Mouse (Mus musculus) right cerebral cortex, postnatal 25 days (tissue): Measurements from ENCODE around the gene Gm20388.

ENCODE experiments used
- DNase-seq: peaks from one replicate; pipeline ENCODE4 v3.0.0; 2022

Gm20388 gene

GRCm38 (mm10) chr8:121477851-121478547 is 1567.4 kb downstream of the Gm20388 start:
- no peak for DNase-seq

GRCm38 (mm10) chr8:121479144-121479543 is 1568.5 kb downstream of the Gm20388 start:
- no peak for DNase-seq

DNA sequence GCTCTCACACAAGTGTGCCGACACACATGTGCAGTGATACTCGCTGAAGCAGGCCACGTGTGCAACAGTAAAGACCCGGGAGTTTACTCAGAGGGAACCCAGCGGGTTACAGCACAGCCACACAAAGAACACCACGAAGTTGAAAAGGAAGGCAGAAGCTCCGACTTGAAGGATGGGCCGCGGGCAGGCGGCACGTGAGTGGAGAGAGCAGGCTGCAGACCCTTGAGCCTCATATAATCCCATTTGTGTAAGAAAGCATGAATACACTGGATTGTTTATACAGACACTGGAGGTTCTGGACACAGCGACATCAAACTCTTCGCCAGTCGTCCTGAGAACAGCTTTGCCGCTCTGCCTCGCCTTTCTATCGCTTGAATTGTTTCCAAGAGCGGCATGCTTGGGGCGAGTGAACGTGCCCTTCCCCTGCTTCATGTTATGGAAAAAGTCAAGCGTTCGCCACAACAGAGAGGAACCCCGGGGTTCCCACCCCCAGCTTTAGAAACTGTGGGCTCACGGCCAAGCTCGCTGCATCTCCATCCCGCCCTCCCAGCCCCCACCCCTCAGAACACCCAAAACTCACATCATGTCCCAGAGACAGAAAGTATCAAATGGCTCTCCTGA is 1569.9 kb downstream of the Gm20388 start:
- DNase-seq = no peak

- no peak for DNase-seq
Observed at GRCm38 (mm10) chr8:121484072-121484782, 1573.6 kb downstream of the Gm20388 start.

DNA sequence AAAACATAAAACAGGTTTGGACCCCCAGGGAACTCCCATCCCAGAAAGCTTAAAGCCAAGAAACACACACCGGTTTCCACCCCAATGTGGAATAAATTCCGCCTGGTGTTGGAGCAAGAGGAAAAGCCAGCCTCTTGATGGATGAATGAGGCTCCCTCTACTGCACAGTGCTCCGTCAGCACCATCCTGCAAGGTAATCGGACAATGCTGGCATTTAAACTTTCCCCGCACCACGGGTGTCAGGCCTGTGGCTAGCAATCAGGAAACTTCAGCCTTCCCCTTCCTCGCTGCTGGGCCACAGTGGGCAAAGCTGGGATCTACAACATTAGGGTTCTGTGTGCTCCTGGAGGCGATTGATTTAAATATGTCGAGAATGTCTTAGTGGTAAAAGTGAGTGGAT is 1581.0 kb downstream of the Gm20388 start:
- no peak for DNase-seq

DNA sequence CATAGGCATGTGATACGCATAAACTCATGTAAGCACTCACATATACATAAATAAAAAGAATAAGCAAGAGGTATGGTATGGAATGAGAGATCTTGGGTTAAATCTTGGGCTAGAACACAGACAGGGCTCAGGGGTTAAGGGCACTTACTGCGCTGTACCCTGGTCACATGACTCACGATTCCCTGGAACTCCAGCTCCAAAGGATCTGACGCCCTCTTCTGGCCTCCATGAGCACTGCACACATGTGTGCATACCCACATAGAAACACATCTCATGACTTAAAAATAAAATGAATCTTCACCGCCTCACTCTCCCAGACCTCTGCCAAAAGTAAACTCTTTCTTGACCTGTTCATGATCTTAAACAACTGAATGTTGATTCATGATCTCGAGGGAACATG is 1587.0 kb downstream of the Gm20388 start:
- no peak for DNase-seq

DNA sequence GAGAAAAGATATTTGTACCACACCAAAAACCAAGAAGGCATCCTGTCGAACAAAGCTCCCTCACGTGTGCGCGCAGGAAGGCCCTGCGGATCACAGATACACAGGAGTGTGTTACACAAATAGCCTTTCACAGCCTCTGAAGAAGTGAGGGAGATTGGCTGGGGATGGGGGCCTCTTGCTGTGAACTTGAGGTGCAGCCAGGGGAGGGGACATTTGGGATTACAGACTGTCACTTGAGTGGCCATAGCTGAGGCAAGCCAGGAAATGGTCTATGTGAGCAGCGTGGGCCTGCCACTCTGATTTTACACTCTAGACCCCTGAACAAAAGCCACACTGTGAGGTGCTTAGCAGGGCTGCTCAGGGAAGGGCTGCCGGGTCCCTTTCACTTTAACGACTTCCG is 1601.1 kb downstream of the Gm20388 start:
- no peak for DNase-seq

- DNase-seq = peak; percentile 57
Observed at GRCm38 (mm10) chr8:121513429-121513828, 1602.8 kb downstream of the Gm20388 start.

DNA sequence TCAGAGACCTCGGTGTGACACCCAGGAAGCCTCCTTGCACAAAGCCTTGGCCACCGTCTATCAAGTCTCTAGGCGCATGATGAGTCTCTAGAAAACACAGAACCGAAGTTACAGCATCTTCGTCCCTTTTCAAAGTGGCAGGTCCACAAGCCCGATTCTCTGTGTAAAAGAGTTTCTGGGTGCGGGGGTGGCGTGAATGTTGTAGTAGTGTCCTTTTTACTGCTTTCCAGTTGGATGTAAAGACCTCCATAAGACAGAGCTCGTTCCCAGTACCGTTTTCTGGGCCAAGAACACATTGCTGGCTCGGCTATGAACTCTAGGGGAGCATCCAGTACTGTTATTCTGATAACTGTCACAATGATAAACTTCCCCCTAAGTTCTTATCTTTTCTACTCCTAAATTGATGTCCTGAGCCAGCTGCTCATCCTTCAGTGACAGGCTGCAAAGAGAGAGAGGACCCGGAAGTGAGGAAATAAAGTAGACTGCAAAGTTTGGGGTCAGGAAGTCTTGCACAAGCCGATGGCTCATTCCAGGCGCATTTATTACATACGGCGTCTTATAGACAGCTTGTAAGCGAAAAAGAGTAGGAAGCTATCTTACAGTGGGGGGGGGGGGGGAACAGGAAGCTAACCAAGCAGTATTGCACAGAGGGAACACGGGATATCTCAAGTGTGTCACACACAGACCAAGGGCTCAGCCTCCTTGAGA is 1614.6 kb downstream of the Gm20388 start:
- DNase-seq = no peak

GRCm38 (mm10) chr8:121526811-121527550 is 1616.3 kb downstream of the Gm20388 start:
- DNase-seq = no peak

DNA sequence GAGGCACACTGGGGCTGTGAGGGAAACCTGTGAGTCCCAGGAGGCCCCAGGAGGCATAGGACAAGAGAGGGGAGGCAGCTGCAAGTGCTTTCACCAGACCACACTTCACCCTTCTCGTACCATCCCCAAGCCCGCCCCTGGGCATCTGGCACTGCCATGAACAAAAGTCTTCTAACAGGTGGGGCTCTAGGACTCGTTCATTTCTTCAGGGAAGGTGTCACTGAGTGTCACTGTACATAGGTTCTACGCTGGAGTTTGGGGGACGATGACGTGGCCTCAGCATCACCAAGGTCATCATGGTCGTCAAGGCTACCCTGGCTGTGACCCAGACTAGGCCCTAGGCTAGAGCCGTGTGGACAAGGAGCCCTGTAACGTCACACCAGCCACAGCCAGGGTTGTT is 1617.1 kb downstream of the Gm20388 start:
- no peak for DNase-seq

DNA sequence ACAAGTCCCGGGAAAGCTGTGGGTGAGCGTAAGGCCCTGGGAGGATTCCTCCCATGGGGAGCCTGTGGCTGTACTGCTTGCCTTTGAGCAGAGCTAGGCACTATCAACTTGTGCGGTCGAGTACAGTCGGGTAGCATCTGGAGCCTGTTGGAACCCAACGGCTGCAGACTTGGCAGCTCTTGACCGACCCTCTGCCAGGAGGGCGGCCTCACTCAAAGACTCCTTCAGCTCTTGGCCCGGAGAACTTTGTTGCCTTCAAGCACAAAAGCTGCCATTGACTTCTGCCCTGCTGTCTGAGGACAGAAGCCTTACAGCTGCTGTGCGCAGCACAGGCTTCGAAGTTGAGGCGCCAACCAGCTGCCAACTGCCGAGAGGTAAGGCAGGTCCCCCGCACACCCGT is 1618.1 kb downstream of the Gm20388 start:
- no peak for DNase-seq

DNA sequence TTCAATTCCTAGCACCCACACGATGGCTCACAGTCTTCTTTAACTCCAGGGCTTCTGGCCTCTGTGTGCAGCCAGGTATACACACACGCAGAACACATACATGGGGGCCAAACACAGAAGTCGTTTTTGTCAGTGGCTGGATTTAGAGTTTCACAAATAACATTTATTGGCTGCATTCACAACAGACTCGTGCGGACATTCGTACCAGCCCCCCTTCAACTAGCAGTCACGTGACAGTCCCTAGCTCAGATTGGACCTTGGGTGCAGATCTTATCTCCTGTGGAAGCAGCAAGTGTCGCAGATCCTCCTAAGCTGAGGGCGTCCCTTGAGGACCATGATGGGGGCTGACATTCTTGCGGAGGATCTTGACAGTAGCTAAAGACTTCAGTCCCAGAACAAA is 1620.0 kb downstream of the Gm20388 start:
- DNase-seq = no peak

DNA sequence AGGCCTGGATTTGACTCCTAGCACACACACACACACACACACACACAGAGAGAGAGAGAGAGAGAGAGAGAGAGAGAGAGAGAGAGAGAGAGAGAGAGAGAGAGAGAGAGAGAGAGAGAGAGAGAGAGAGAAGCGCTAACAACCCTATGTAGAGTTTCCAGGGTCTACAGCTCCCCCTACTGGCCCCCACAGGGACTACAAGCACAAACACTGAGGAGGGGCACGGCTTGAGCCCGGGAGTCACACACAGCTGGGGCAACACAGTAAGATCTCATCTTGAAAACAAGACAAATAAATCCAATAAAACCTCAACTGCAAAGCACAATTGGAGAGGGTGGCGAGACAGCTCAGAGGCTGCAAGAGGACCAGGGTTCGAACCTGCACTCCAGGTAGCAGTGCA is 1621.7 kb downstream of the Gm20388 start:
- DNase-seq = no peak

DNA sequence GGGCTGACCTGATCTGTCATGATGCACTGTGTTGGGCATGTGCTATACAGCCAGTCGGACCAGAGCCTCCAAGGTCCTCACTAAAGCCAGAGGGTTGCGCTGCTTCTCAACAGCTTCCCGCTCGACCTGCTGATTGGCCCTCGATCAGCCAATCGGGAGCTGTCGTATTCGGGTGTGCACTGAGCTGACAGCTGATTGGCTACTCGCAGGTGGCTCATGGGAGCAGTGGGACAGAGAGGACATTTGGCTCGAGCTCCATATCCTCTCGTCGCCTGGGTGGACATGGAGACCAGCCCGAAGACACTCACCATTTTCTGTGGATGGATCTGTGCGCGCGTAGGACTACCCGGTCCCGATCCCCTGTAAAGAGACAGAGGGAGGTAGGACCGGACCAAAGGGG is 1631.2 kb downstream of the Gm20388 start:
- DNase-seq = no peak

GRCm38 (mm10) chr8:121542901-121543300 is 1632.3 kb downstream of the Gm20388 start:
- no peak for DNase-seq

DNA sequence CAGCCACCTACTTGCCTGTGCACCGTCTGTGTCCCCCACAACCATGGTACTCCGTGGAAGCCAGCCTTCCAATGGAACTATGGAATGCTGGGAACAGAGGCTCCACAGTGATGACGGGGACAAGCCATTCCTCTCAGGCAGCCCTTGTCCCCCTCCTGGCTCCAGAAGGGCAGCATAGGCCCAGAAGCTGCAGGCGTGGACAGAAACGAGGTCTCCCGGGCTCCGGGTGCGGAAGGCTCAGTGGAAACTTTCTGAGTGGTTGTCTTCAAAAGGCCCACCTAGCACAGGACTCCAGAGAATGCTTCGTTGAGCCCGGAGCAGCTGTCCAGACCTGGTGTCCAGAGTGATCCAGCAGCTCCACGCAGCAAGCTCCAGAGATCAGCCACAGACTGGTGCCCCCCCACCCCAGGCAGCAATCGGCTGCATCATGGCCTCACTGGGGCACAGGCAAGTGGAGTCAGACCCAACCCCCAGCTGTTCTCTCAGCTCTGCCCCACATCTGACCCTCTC is 1633.7 kb downstream of the Gm20388 start, which contains the start of gene 1700018B08Rik:
TSS of gene 1700018B08Rik (minus strand) at position 45 of the 510 bp plus-strand sequence.
- DNase-seq = no peak

GRCm38 (mm10) chr8:121544936-121545335 is 1634.3 kb downstream of the Gm20388 start:
- no peak for DNase-seq

DNA sequence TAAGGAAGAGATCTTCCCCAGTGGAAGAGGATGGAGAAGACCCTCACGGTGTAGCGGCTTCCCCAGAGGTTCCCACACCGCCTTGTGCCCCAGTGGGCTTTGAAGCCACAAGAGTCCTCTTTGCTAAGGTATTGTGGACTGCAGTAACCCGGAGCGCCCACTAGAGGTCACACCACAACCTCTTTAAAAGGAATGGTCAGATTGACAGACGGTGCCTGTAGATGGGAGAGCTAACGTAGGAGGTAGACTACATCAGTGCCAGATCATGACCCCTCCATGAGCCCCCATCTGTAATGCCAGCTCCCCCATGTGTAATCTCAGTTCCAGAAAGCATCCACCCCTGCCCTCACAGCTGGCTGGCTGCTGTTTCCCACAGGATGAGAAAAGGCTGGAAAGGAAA is 1636.5 kb downstream of the Gm20388 start:
- peak; percentile 50 for DNase-seq

DNA sequence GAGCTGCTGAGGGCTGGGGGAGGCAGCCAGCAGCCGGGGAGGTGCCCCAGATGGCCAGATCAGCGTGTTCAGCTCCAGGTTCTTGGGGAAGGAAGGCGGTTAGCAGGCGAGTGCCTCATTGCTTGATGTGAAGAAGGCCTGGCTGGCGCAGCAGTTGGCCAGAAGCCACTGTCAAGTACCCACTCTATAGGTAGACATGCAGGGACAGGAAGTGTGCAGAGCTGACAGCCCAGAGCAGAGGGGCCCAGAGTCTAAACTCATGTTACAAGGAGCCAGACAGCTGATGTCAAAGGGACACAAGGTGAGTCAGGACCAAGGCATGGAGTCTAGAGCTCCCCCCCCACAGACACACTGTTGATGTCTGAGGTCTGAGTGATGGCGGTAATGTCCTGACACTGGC is 1639.4 kb downstream of the Gm20388 start:
- no peak for DNase-seq

DNA sequence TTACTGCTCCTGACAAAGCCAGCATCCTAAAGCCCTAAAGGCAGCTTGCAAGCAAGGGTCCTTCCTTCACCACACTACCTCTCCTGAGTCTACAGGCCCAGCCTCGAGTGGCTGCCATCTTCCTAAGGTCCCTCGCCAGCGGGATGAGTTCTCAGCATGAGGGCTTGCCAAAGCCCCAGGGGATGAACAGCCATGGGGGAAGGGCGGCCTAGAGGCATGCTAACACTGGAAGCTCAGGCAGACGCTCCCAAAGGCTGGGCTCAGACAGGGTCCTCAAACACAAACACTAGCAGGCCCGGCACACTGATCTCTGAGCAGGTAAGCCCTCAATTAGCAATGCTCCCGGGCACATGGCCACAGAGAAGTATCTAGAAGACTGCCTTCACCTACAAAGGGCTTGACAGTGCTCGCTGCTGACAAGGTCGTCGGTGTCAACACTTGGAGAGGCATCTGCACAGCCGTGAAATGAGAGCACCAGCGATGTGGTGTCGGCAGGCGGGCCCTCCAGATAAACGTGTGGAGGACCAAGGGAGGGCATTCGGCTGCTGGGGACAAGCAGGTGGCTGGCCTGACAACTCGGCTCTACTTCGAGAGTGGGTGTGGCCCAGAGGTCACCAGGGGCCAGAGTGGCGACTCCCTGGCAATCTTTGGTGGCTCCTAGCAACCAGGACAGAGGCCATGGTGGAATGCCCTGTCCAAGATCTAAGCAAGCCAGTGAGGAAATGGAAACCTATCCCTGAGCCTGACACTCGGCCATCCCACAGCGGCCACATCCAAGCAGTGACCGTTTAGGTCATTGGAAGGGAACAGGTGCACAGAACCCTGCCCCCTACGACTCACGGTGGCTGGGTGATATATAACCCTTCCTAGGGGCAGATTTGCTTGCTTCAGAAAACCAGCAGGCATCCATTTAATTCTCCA is 1640.7 kb downstream of the Gm20388 start:
- DNase-seq = no peak
